Mouse (Mus musculus): ENCODE measurements around the gene Isca2. TPM values are rescaled to one million over a fixed set of nuclear protein-coding genes. Genes with fewer than 3 reads are reported as not detected.

The Isca2 gene
- polyA plus RNA-seq, 1 experiment, result 64.2 TPM

DNA sequence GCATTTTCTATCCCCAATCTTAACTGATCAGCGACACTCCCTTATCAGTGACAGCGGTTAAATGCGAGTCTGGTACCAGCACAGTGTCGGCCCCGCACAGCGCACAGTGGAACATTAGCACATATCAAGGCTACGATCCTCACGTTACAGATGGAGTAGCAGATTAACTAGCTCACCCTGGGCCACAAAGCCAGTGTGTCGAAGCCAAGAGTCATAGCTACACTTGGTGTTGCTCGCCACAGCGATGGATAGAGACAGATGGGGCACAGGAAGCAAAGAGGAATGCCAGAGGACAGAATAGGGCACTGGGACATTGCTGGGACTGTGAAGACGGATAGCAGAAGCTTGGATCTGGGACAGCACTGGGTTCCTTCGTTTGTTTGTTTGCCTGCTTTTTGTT lies 34.3 kb downstream of the Isca2 start:
- Histone ChIP-seq H3K27ac (ENCODE audit: control insufficient read depth, insufficient read depth, low read length) (no peak overlapping the region), H3K36me3 (ENCODE audit: control insufficient read depth, insufficient read depth, low read length) (no peaks in the 10 kb centered on the region), H3K27me3 (ENCODE audit: control insufficient read depth, insufficient read depth, low read length) (no peaks in the 10 kb centered on the region), H3K4me1 (replicated peaks; ENCODE audit: control insufficient read depth, insufficient read depth, low read length) (no peaks in the 10 kb centered on the region), H3K4me3 (ENCODE audit: control insufficient read depth, insufficient read depth, low read length) (no peak overlapping the region)
- DNase-seq, result no peak
- WGBS, result 95% methylated on average over 13 of the region's 13 CpGs
- no peak for TF ChIP-seq POLR2A (IDR thresholded peaks at IDR 0.05; ENCODE audit: control insufficient read depth, extremely low read depth, insufficient read depth, low read length, poor library complexity)
- no peak for TF ChIP-seq CTCF (IDR thresholded peaks at IDR 0.05; ENCODE audit: borderline replicate concordance, control insufficient read depth, extremely low read depth, insufficient read depth, low read length, poor library complexity)

DNA sequence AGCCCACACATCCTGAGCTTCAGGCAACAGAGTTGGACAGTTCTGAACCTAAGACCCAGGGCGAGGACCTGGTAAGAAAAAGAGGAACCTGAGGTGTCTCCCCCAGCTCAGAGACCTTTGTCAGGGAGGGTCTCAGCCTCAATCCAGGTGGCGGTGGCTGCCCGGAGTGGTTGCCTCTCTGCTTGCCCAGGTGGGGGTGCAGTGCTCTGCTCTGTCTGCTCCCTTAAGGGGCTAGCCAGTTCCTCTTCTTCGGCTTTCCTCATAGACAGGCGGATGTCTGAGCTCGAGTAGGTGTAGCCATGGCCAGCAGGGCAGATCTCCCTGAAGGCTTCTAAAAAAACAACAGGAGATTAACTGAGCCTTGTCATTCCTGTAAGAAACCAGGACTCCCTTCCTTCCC lies 36.0 kb downstream of the Isca2 start:
- no peaks in the 10 kb centered on the region for H3K27me3 ChIP-seq (ENCODE audit: control insufficient read depth, insufficient read depth, low read length)
- WGBS, result 22% methylated on average over 6 of the region's 6 CpGs

DNA sequence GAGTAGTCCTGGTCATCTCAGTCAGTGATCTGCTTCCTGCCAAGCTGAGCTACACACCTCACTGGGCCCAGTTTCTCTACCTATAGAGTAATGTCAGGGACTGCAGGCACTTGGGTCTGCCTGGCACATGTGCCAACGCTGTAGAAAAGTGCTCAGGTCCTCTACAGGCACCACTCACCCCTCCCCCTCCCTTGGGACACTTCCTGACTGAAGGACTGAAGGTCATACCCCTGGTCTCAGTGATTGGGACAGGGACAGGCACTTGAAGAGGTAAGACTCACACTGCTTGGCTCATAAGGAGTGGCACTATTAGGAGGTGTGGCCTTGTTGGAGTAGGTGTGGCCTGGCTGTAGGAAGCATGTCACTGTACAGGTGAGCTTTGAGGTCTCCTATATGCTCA lies 37.8 kb downstream of the Isca2 start:
- Histone ChIP-seq H3K27ac (ENCODE audit: control insufficient read depth, insufficient read depth, low read length) (no peak overlapping the region), H3K4me1 (replicated peaks; ENCODE audit: control insufficient read depth, insufficient read depth, low read length) (no peaks in the 10 kb centered on the region), H3K27me3 (ENCODE audit: control insufficient read depth, insufficient read depth, low read length) (no peaks in the 10 kb centered on the region), H3K36me3 (ENCODE audit: control insufficient read depth, insufficient read depth, low read length) (no peaks in the 10 kb centered on the region), H3K4me3 (ENCODE audit: control insufficient read depth, insufficient read depth, low read length) (no peak overlapping the region)
- TF ChIP-seq POLR2A (IDR thresholded peaks at IDR 0.05; ENCODE audit: control insufficient read depth, extremely low read depth, insufficient read depth, low read length, poor library complexity) (no peak), CTCF (IDR thresholded peaks at IDR 0.05; ENCODE audit: borderline replicate concordance, control insufficient read depth, extremely low read depth, insufficient read depth, low read length, poor library complexity) (no peak)
- 71% methylated on average over 1 of the region's 1 CpGs for WGBS
- no peak for DNase-seq

More for the DNA sequence above, 36.0 kb downstream of the Isca2 start:
- TF ChIP-seq POLR2A (IDR thresholded peaks at IDR 0.05; ENCODE audit: control insufficient read depth, extremely low read depth, insufficient read depth, low read length, poor library complexity), result no peak
- no peak for DNase-seq
- H3K27ac ChIP-seq (ENCODE audit: control insufficient read depth, insufficient read depth, low read length), result no peak overlapping the region
- no peaks in the 10 kb centered on the region for H3K4me1 ChIP-seq (replicated peaks; ENCODE audit: control insufficient read depth, insufficient read depth, low read length)
- no peak overlapping the region for H3K4me3 ChIP-seq (ENCODE audit: control insufficient read depth, insufficient read depth, low read length)
- no peaks in the 10 kb centered on the region for H3K36me3 ChIP-seq (ENCODE audit: control insufficient read depth, insufficient read depth, low read length)

DNA sequence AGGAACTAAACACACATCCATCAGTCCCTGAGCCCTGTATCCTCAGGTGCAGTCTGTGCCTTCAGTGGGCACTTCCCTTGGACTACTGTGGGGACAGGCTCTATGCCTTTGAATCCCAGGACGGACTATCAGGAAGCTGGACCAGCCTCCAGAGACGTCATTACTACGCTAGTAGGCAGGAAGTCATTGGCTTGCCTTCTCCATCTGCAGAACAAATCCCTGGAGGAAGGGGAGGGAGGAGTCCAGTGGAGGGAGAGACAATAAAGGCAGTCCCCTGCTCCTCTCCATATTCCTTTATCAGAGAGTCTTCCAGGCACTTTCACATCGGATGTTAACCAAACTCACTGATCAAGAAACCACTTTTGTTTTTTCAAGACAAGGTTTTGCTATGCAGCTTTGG lies 38.5 kb downstream of the Isca2 start:
- no peak overlapping the region for H3K27ac ChIP-seq (ENCODE audit: control insufficient read depth, insufficient read depth, low read length)
- H3K4me3 ChIP-seq (ENCODE audit: control insufficient read depth, insufficient read depth, low read length), result no peak overlapping the region
- 84% methylated on average over 4 of the region's 4 CpGs for WGBS
- no peaks in the 10 kb centered on the region for H3K36me3 ChIP-seq (ENCODE audit: control insufficient read depth, insufficient read depth, low read length)
- no peaks in the 10 kb centered on the region for H3K4me1 ChIP-seq (replicated peaks; ENCODE audit: control insufficient read depth, insufficient read depth, low read length)
- no peak for TF ChIP-seq CTCF (IDR thresholded peaks at IDR 0.05; ENCODE audit: borderline replicate concordance, control insufficient read depth, extremely low read depth, insufficient read depth, low read length, poor library complexity)
- no peak for TF ChIP-seq POLR2A (IDR thresholded peaks at IDR 0.05; ENCODE audit: control insufficient read depth, extremely low read depth, insufficient read depth, low read length, poor library complexity)
- DNase-seq, result no peak
- H3K27me3 ChIP-seq (ENCODE audit: control insufficient read depth, insufficient read depth, low read length), result no peaks in the 10 kb centered on the region

DNA sequence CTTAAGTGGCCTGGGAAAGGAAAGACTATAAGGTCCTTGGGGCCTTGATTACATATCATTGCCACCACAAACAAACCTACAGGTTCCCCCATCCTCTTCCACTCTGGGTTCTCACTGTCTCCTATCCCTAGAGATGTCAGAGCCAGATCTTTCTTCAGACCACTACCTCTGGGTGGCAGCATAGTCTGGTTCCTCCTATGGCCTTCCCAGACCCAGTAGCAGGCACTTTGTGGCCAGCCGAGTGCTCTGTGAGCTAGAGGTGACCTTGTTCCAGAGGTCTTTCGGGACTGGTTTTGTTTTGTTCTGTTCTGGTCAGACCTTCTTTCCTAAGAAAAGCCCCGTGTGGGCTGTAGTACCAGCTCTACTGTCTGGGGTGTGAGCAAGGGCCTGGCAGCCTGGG lies 39.0 kb downstream of the Isca2 start:
- no peaks in the 10 kb centered on the region for H3K36me3 ChIP-seq (ENCODE audit: control insufficient read depth, insufficient read depth, low read length)
- no peaks in the 10 kb centered on the region for H3K4me1 ChIP-seq (replicated peaks; ENCODE audit: control insufficient read depth, insufficient read depth, low read length)
- no peaks in the 10 kb centered on the region for H3K27me3 ChIP-seq (ENCODE audit: control insufficient read depth, insufficient read depth, low read length)
- no peak for TF ChIP-seq CTCF (IDR thresholded peaks at IDR 0.05; ENCODE audit: borderline replicate concordance, control insufficient read depth, extremely low read depth, insufficient read depth, low read length, poor library complexity)
- no peak for TF ChIP-seq POLR2A (IDR thresholded peaks at IDR 0.05; ENCODE audit: control insufficient read depth, extremely low read depth, insufficient read depth, low read length, poor library complexity)
- no peak overlapping the region for H3K4me3 ChIP-seq (ENCODE audit: control insufficient read depth, insufficient read depth, low read length)
- no peak for DNase-seq
- H3K27ac ChIP-seq (ENCODE audit: control insufficient read depth, insufficient read depth, low read length), result no peak overlapping the region
- 77% methylated on average over 3 of the region's 3 CpGs for WGBS

DNA sequence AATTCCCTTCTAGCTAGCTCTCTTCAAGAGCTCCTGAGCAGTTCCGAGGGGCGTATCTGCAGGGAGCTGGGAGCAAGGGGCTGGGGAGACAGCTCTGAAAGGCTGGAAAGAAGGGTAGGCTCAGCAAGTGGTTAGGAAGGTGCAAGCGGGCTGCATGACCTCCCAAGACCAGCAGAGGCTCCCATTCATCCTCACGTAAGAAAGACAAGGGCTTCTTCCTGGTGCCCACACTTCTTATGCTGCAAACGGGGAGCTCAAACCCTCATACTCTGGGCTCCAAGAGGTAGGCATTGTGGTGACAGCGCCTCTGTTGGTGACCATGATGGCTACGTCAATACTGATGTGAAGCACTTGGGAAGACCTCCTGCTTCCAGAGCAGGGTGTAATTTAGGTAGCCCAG lies 40.7 kb downstream of the Isca2 start:
- H3K27ac ChIP-seq (ENCODE audit: control insufficient read depth, insufficient read depth, low read length), result no peak overlapping the region
- H3K36me3 ChIP-seq (ENCODE audit: control insufficient read depth, insufficient read depth, low read length), result no peaks in the 10 kb centered on the region
- H3K27me3 ChIP-seq (ENCODE audit: control insufficient read depth, insufficient read depth, low read length), result no peaks in the 10 kb centered on the region
- 64% methylated on average over 7 of the region's 7 CpGs for WGBS
- H3K4me1 ChIP-seq (replicated peaks; ENCODE audit: control insufficient read depth, insufficient read depth, low read length), result no peaks in the 10 kb centered on the region
- no peak overlapping the region for H3K4me3 ChIP-seq (ENCODE audit: control insufficient read depth, insufficient read depth, low read length)
- DNase-seq, result no peak
- TF ChIP-seq CTCF (IDR thresholded peaks at IDR 0.05; ENCODE audit: borderline replicate concordance, control insufficient read depth, extremely low read depth, insufficient read depth, low read length, poor library complexity) (no peak), POLR2A (IDR thresholded peaks at IDR 0.05; ENCODE audit: control insufficient read depth, extremely low read depth, insufficient read depth, low read length, poor library complexity) (no peak)

DNA sequence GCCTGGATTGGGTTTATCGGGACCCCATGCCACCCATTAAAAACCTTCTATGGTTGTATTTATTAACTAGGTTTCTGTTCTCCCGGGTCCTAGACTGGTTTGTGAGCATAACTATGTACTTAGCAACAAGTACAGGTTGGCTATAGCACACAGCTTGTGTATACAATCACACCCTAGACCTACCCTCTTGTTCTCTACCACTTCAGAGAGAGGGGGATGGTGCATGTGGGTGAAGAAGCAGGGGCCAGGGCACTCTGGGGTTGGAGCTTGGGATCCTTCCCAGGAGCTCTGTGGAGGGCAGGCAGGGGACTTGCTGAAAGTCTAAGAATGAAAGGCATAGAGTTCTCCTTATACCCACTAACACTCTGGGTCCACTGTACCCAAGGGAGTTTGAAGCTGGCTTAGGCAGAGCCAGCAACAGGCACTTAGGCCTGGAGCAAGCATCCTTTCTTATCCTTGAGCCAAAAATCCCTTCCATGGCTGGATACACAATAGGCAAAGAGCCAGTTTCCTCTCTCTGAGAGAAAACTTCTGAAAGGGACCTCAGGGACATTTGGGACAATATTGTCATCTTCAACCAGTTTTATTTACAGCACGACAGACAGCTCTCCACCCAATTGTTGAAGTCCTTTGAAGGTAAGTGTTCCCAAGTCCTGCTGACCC lies 41.7 kb downstream of the Isca2 start:
- no peak overlapping the region for H3K4me3 ChIP-seq (ENCODE audit: control insufficient read depth, insufficient read depth, low read length)
- TF ChIP-seq CTCF (IDR thresholded peaks at IDR 0.05; ENCODE audit: borderline replicate concordance, control insufficient read depth, extremely low read depth, insufficient read depth, low read length, poor library complexity) (no peak), POLR2A (IDR thresholded peaks at IDR 0.05; ENCODE audit: control insufficient read depth, extremely low read depth, insufficient read depth, low read length, poor library complexity) (no peak)
- H3K27me3 ChIP-seq (ENCODE audit: control insufficient read depth, insufficient read depth, low read length), result no peaks in the 10 kb centered on the region
- H3K27ac ChIP-seq (ENCODE audit: control insufficient read depth, insufficient read depth, low read length), result no peak overlapping the region
- DNase-seq, result no peak
- H3K36me3 ChIP-seq (ENCODE audit: control insufficient read depth, insufficient read depth, low read length), result no peaks in the 10 kb centered on the region
- H3K4me1 ChIP-seq (replicated peaks; ENCODE audit: control insufficient read depth, insufficient read depth, low read length), result no peaks in the 10 kb centered on the region
- 91% methylated on average over 3 of the region's 3 CpGs for WGBS

Measured in thymus, adult 2 months (tissue).